Mouse (Mus musculus): ENCODE results near the gene Ube2g2.

DNA sequence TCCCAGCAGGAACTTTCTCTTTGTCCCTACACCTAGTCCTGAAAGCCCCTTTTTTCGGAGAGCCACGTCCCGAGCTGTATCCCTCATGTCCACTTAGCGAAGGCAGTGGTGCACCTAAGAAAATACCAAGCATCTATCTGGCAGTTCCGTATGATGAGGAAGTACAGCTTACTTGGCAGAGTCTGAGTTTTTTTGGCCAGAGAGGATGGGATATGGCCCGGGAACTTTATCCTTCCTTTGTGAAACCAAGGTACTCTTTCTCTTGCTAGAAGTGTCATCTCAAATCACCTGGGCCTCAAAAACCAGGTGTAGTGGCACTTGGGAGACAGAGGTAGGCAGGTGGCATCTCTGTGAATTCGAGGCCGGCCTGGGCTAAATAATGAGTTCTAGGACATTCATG, 529 bp upstream of the Ube2g2 start:
- TF ChIP-seq EP300 (IDR thresholded peaks at IDR 0.05; ENCODE audit: insufficient read depth, low read depth, low read length) = no peak
- TF ChIP-seq POLR2A (IDR thresholded peaks at IDR 0.05; ENCODE audit: insufficient read depth, low read length) = no peak
- TF ChIP-seq CTCF (IDR thresholded peaks at IDR 0.05; ENCODE audit: low read depth, low read length) = no peak
